Comparison of ENCODE assay signal across 23 mouse cellular contexts in the genomic region with DNA sequence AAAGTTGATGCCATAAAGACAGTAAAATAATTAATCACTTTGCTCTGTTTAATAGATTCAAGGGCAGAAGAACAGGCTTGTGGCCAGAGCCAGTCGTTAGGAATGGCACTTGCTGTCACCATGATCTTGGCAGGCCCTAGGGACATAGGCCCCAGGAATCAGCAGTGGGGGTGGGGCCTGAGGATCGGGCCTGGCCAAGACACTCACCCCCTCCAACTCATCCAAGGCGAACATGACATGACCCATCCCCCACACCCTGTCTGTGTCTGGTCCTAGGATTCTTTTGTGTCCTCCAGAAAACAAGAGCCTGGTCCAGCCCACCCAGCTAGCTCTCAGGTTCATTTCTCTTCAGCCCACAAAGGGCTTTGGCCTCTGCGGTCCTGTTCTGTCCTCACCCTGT.
DNase-seq lines count a peak whose midpoint lies in the region; ATAC-seq and TF ChIP-seq lines count a peak whose summit lies in the region.
"Had no signal": no experiment of that assay in that cellular context is flagged by ENCODE, and none has a peak within 500 bp of the region (broad histone marks: within the 10 kb centered on the region; RNA-seq: fewer than 3 reads in every experiment).

No protein-coding gene starts in this region.

- no peak overlapping the region for H3K9ac ChIP-seq in lung, embryonic 14.5 days
- H3K9ac ChIP-seq in lung, postnatal 0 days (replicated peaks; ENCODE audit: low read depth): no peak overlapping the region
- H3K9ac ChIP-seq: embryonic facial prominence, embryonic 15.5 days; heart, embryonic 15.5 days; limb, embryonic 15.5 days; liver, embryonic 14.5 days; midbrain, embryonic 12.5 days had no signal

- H3K36me3 ChIP-seq in lung, embryonic 14.5 days (ENCODE audit: insufficient read depth): no peaks in the 10 kb centered on the region
- H3K36me3 ChIP-seq in lung, postnatal 0 days (ENCODE audit: insufficient read depth, low read length): no peaks in the 10 kb centered on the region
- H3K36me3 ChIP-seq: embryonic facial prominence, embryonic 15.5 days; heart, embryonic 15.5 days; limb, embryonic 15.5 days; midbrain, embryonic 12.5 days had no signal

- H3K27ac ChIP-seq in lung, embryonic 14.5 days (ENCODE audit: low read depth): no peak overlapping the region
- H3K27ac ChIP-seq in lung, postnatal 0 days (ENCODE audit: low read length): no peak overlapping the region
- H3K27ac ChIP-seq: embryonic facial prominence, embryonic 15.5 days; gastrocnemius, adult 2 months; heart, embryonic 15.5 days; left cerebral cortex, adult 2 months; limb, embryonic 15.5 days; liver, embryonic 14.5 days; midbrain, embryonic 12.5 days had no signal

- no peaks in the 10 kb centered on the region for H3K27me3 ChIP-seq in lung, embryonic 14.5 days (ENCODE audit: insufficient read depth, low read length)
- no peaks in the 10 kb centered on the region for H3K27me3 ChIP-seq in lung, postnatal 0 days (replicated peaks; ENCODE audit: insufficient read depth, low read length)
- H3K27me3 ChIP-seq: embryonic facial prominence, embryonic 15.5 days; limb, embryonic 15.5 days had no signal

- ATAC-seq in lung, embryonic 14.5 days (ENCODE audit: insufficient read depth): no peak
- ATAC-seq in lung, postnatal 0 days: no peak
- ATAC-seq: activated CD4-positive, CD25-positive, alpha-beta regulatory T cell, adult 4 months; forebrain, embryonic 14.5 days; inflammation-experienced regulatory T-cells, adult 6 months had no signal

- no peak overlapping the region for H3K4me3 ChIP-seq in lung, embryonic 14.5 days (ENCODE audit: low read depth, low read length)
- H3K4me3 ChIP-seq in lung, postnatal 0 days (ENCODE audit: low read depth, low read length): no peak overlapping the region
- H3K4me3 ChIP-seq: embryonic facial prominence, embryonic 15.5 days; gastrocnemius, adult 2 months; heart, embryonic 15.5 days; left cerebral cortex, adult 2 months; limb, embryonic 15.5 days; midbrain, embryonic 12.5 days; myocyte had no signal

- 28% methylated on average over 4 of the region's 4 CpGs for WGBS in lung, embryonic 14.5 days
- 42% methylated on average over 4 of the region's 4 CpGs for WGBS in lung, postnatal 0 days

- no peak overlapping the region for H3K4me2 ChIP-seq in lung, embryonic 14.5 days
- no peak overlapping the region for H3K4me2 ChIP-seq in lung, postnatal 0 days (replicated peaks; ENCODE audit: low read depth, low read length)
- H3K4me2 ChIP-seq: embryonic facial prominence, embryonic 15.5 days; heart, embryonic 15.5 days; limb, embryonic 15.5 days; midbrain, embryonic 12.5 days had no signal

- no peaks in the 10 kb centered on the region for H3K9me3 ChIP-seq in lung, embryonic 14.5 days (ENCODE audit: low read depth, low read length)
- H3K9me3 ChIP-seq in lung, postnatal 0 days (ENCODE audit: low read length): no peaks in the 10 kb centered on the region
- H3K9me3 ChIP-seq: embryonic facial prominence, embryonic 15.5 days; heart, embryonic 15.5 days; limb, embryonic 15.5 days; midbrain, embryonic 12.5 days had no signal

- no peaks in the 10 kb centered on the region for H3K4me1 ChIP-seq in lung, embryonic 14.5 days (ENCODE audit: insufficient read depth)
- no peaks in the 10 kb centered on the region for H3K4me1 ChIP-seq in lung, postnatal 0 days (ENCODE audit: insufficient read depth, low read depth, low read length)
- H3K4me1 ChIP-seq: embryonic facial prominence, embryonic 15.5 days; heart, embryonic 15.5 days; limb, embryonic 15.5 days had no signal

- DNase-seq in embryo, embryonic 10.5 days (ENCODE audit: low spot score): peak; percentile 21
- DNase-seq in embryo, embryonic 11 days: no peak
- DNase-seq in lung, embryonic 14.5 days: peak; percentile 8
- DNase-seq in lung, postnatal 0 days (ENCODE audit: low spot score): no peak
- DNase-seq in adrenal gland, postnatal 14 days: peak; percentile 64
- peak; percentile 16 to 53 for DNase-seq in adrenal gland, postnatal 36 days
- DNase-seq in spleen, postnatal 36 days (ENCODE audit: low spot score in 2 of 2): no peak
- DNase-seq: gastrocnemius, adult 2 months; heart, postnatal 4 days; kidney, adult 18-20 months; kidney, postnatal 4 days; layer of hippocampus, adult 9-11 months; thymus, adult 2 months had no signal

- no peak for TF ChIP-seq EP300 in lung, postnatal 0 days (IDR thresholded peaks at IDR 0.05)

- TF ChIP-seq CTCF in lung, embryonic 14.5 days (IDR thresholded peaks at IDR 0.05; ENCODE audit: low read depth): no peak
- no peak for TF ChIP-seq CTCF in lung, postnatal 0 days (IDR thresholded peaks at IDR 0.05)

Comparison
In these comparisons a context has a peak if more than half of its experiments do, and no peak if none do; other contexts are left out.
1. DNase-seq: peak in embryo, embryonic 10.5 days (single experiment), lung, embryonic 14.5 days (single experiment), adrenal gland, postnatal 14 days (single experiment) and adrenal gland, postnatal 36 days (2 of 2); none in embryo, embryonic 11 days (single experiment), lung, postnatal 0 days (single experiment) and spleen, postnatal 36 days (0 of 2).